Mouse (Mus musculus) stomach, postnatal 0 days (tissue): Measurements from ENCODE around the gene Zfp825.

Experiments
- CTCF ChIP-seq: IDR thresholded peaks from 2 replicates; pipeline ENCODE4 v1.5.1; 2016; ENCODE audit warnings: antibody characterized with exemption, low read depth, mild to moderate bottlenecking, moderate library complexity
- EP300 ChIP-seq: optimal IDR thresholded peaks from 2 replicates; pipeline ENCODE3; 2016; ENCODE audit warnings: antibody characterized with exemption

DNA sequence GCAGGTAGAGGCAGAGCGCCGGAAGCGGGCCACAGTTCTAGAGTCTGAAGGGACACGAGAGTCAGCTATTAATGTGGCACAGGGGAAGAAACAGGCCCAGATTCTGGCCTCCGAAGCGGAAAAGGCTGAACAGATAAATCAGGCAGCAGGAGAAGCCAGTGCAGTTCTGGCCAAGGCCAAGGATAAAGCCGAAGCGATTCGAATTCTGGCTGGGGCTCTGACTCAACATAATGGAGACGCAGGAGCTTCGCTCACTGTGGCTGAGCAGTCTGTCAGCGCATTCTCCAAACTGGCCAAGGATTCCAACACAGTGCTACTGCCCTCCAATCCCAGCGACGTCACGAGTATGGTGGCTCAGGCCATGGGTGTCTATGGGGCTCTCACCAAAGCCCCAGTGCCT is 40.3 kb upstream of the Zfp825 start:
- TF ChIP-seq CTCF (no peak), EP300 (no peak)
